Mouse (Mus musculus) gastrocnemius, adult 2 months (tissue): ENCODE results near the gene Optn. TPM values are rescaled to one million over a fixed set of nuclear protein-coding genes. Genes with fewer than 3 reads are reported as not detected.
A peak's percentile ranks its signal among the peaks of the same experiment; 100 is the strongest.

Experiments
- DNase-seq: peaks from one replicate; pipeline ENCODE4 v3.0.0; 2022
- H3K27ac ChIP-seq: fragments of 200-600 bp; 2 replicates; pipeline ENCODE4 v1.8.1; 2022; ENCODE audit warnings: mild to moderate bottlenecking
- H3K4me3 ChIP-seq: fragments of 200-600 bp; 2 replicates; pipeline ENCODE4 v1.8.1; 2022; ENCODE audit warnings: mild to moderate bottlenecking, moderate library complexity
- CTCF ChIP-seq: fragments of 200-600 bp; IDR thresholded peaks from 2 replicates; pipeline ENCODE4 v1.8.1; 2022; ENCODE audit warnings: antibody characterized with exemption, mild to moderate bottlenecking, moderate library complexity
- intact Hi-C: fragments of 180-260 bp; cut with DNase I; formaldehyde crosslinking; loops from one replicate; pipeline ENCODE4 v1.15.1; 2025
- total RNA-seq, 2 experiments: library from RNA; stranded (reverse); gene quantifications; 2 replicates each; pipeline ENCODE4 v1.2.3; 2021

Gene Optn
- total RNA-seq, 2 experiments from 2014 or later: 80.2 to 99.2 TPM

DNA sequence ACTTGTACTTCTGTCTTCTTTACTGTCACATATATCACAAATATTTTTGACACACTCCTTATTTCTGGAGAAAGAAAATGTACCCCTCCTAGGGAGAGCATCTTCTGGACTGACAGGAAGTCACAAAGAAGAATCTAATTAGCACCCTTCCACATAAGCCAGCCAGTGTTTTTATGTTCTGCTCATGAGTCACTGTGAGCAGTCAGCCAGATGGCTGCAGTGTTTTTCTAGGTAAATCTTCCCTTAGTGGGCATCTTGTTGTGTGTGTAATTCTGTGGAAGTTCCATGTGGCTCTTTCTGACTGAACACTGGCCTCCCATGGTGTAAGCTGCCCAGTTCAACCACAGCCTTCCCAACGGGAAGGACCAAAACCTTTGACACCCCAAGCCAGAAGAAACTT lies 44.1 kb downstream of the Optn start:
- intact Hi-C loops: no loop called here
- no peak for TF ChIP-seq CTCF

DNA sequence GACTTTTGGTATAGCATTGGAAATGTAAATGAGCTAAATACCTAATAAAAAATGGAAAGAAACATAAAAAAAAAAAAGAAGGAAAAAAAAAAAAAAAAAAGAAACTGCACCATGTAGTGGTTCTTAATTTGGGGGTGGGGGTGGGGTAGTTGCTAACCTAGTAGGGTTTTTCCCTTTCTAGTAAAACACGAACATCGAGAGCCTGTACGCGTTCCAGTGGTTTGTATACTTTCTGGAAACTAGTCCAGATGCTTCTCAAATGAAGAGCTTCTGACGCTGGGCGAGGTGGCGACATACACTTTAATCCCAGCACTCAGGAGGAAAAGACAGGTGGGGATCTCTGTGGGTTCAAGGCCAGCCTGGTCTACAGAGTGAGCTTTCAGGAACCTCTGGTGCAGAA lies 46.9 kb downstream of the Optn start:
- DNase-seq: no peak
- H3K27ac ChIP-seq: no peak overlapping the region
- H3K4me3 ChIP-seq: no peak overlapping the region
- TF ChIP-seq CTCF: no peak
- intact Hi-C loops: no loop called here

More for the DNA sequence above, 44.1 kb downstream of the Optn start:
- no peak for DNase-seq
- no peak overlapping the region for H3K27ac ChIP-seq
- H3K4me3 ChIP-seq: no peak overlapping the region

DNA sequence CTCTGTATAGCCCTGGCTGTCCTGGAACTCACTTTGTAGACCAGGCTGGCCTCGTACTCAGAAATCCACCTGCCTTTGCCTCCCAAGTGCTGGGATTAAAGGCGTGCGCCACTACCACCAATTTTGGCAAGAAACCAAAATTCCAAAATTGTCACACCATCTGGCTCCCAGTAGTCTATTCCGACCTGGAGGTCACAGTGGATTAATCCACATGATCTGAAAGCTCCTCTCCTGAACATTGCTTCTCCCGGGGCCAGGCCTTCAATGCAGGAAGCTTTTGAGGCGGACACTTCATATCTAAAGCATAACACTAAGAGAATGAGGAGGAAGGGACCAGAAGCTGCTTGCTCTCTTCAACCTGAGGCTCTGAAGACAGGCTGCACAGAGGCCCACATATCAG lies 48.3 kb downstream of the Optn start:
- no peak for TF ChIP-seq CTCF
- H3K27ac ChIP-seq: no peak overlapping the region
- DNase-seq: no peak
- intact Hi-C loops: no loop called here
- H3K4me3 ChIP-seq: no peak overlapping the region

DNA sequence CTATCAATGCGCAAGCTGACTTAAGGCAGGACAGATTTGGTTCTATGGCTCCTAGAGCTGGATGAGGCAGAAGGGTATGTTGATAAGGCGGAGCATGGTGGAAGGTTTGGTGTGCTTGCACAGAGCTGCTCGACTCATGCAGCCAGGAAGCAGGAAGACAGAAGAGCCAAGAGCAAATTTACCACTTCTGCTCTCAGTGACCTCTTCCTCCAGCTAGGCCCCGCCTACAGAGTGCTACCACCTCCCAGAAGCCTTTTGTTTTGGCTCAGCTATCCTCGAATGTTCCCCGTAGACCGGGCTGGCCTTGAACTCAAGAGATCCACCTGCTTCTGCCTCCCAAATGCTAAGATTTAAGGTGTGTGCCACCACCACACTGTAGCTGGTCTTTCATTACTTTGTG lies 49.2 kb downstream of the Optn start:
- no peak for DNase-seq
- intact Hi-C loops: loop anchor here (5.0 kb wide), 1 partner anchor 97 kb away; the partner anchor contains the start of gene Phyh
- no peak for TF ChIP-seq CTCF

DNA sequence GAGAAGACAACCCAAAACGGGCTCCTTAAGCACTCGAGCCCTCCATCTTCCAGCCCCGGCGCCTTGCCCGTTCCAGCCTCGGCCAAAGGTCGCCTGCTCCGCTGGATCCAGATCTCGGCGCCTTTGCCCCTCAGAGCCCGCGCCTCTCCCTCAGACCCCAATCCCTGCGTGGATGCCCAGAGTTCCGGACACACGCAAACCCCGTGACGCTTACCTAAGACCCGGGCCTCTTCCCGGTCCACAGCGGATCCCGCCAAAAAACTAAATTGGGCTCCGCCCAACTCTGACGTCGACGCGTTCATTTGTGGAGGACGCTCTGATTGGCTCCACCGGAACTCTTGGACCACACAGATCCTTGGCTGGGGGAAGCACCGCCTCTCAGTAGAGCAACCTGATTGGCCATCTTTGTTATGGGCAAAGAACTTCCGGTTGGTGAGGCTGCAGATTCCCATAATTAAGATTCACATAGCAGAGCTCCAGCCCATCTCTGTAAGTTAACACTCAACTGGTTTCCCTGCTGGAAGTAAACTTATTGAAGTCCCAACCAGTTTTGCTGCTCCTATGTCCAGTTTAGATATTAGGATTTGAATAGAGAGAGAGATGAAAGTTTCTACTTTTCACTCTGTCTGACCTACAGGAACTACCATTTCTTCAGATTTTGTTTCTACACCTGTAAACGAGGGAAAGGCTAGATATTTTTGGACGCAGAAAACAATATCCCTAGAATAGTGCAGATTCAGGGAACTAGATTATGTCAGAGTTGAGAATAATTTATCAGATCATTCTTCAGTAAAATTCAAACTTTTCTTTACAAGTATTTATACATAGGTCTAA lies 51.1 kb downstream of the Optn start, which contains the start of gene Mcm10:
Mcm10 (minus strand) TSS at position 301 of the 834 bp plus-strand sequence.
- DNase-seq: peak; percentile 94
- no peak for TF ChIP-seq CTCF
- Histone ChIP-seq H3K4me3 (peak within 1 kb of the TSS; percentile 76), H3K27ac (peak within 1 kb of the TSS; percentile 50)
- intact Hi-C loops: loop anchor here (5.0 kb wide), 1 partner anchor 95 kb away; the partner anchor contains the start of gene Phyh

More for the DNA sequence above, 49.2 kb downstream of the Optn start:
- Histone ChIP-seq H3K4me3 (no peak overlapping the region), H3K27ac (no peak overlapping the region)

DNA sequence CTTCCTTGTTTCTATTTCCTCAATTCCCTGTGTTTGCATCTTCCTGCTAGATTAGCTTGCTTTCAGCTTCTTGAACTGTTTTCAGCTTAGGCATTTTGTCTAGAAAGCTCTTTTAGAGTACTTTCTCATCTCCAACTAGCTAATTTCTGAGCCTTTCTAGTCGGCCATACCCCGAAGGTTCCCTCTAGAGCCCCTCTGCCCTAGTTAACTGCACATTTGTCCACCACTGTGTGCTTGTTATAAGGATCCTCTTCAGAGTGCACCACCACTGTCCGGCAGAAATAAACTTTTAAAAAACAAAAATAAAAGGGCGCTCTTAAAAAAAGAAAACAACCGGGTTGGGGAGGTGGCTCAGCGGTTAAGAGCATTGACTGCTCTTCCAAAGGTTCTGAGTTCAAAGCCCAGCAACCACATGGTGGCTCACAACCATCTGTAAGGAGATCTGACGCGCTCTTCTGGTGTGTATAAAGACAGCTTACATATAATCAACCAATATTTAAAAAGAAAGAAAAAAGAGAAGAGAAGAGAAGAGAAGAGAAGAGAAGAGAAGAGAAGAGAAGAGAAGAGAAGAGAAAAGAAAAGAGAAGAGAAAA lies 51.9 kb downstream of the Optn start:
- intact Hi-C loops: loop anchor here (5.0 kb wide), 1 partner anchor 95 kb away; the partner anchor contains the start of gene Phyh
- Histone ChIP-seq H3K4me3 (peak overlapping the region; percentile 76), H3K27ac (no peak overlapping the region)
- TF ChIP-seq CTCF: no peak
- no peak for DNase-seq

DNA sequence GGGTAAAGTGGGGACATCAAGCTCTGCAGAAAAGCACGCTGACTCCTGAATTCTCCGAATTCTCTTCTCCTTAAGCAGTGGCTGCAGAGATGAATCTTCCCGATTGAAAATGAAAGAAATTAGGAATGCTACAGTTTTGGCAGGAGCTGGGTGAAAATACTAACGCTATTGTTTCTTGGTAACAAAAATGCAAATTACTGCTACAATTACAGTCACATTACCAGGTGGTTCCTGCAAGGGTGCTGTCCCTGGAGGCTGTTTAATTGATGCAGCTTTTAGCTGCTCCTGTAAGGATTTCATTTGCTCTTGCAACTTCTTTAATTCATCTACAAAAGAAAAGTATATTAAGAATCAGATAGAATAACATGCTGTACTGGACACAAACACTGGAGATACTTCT lies 56.7 kb downstream of the Optn start:
- Histone ChIP-seq H3K4me3 (no peak overlapping the region), H3K27ac (no peak overlapping the region)
- no peak for TF ChIP-seq CTCF
- DNase-seq: no peak
- intact Hi-C loops: no loop called here

DNA sequence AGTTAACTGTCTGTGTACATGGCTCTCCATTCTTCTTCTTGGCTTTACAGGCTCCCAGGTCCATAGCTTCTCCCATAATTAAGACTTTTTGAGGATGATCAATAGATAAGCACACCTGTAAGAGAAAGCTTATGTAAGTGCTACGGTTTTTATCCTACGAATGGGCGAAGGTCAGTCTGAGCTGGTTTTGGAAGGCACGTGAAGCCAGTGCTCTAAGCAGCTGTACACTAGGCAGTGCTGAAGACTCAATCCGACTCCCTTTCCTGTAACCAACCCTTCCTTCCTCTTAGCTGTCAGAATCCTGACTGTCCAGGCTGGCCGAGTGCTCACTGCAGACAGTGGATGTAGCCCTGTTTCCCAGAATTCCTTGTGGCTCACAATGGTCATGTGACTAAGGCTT lies 62.6 kb downstream of the Optn start:
- no peak for DNase-seq
- intact Hi-C loops: no loop called here
- H3K27ac ChIP-seq: no peak overlapping the region
- TF ChIP-seq CTCF: no peak
- no peak overlapping the region for H3K4me3 ChIP-seq

DNA sequence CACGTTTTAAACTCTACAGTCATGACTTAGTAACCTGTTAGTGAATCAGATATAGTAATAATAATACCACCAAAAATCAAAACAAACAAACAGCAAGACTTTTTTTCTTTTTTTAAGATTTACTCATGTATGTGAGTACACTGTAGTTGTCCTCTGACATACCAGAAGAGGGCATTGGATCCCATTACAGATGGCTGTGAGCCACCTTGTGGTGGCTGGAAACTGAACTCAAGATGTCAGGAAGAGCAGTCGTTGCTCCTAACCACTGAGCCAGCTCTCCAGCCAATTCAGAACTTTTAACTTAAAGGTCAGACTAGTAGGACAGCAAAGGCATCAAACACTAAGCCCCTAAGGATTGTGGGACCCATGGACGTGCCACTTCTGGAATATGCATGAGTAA lies 64.9 kb downstream of the Optn start:
- TF ChIP-seq CTCF: peak; percentile 26
- no peak for DNase-seq
- Histone ChIP-seq H3K27ac (no peak overlapping the region), H3K4me3 (no peak overlapping the region)
- intact Hi-C loops: no loop called here

DNA sequence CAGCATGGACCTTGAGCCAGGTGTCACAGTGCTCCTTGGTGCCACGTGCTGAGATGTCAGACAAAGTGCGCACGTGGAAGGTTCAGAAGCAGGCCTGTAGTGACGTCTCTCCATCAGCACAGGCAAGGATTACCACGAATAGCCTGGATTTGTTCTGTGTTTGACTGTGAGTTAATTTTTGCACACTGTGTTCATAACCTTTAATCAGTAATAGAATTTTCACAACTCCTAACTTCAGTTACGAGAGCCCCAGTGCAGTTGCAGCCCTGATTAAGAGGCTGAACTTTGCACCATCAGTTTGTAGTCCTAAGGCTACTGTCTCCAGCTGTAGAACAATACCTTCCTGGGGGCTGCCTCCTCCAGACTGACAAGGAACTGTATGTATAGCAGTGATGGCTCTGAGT lies 67.4 kb downstream of the Optn start:
- TF ChIP-seq CTCF: no peak
- DNase-seq: no peak
- H3K4me3 ChIP-seq: no peak overlapping the region
- intact Hi-C loops: no loop called here
- H3K27ac ChIP-seq: no peak overlapping the region

DNA sequence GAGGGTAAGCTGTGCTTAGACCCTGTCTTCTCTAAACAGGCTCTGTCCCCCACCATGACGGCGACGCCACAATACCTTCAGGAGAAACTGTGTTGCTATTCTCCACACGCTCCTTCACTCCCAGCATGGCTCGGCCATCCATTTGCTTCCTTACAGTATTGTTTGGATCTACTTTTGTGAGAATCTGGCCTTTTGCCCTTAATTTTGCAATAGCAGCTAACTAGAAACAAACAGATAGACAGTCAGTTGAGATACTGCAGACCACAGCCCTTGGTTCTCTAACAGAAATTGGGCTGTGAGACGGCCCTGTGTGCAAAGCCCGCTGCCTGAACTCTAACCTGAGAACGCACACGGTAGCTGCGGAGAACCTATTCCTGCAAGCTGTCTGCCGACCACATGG lies 68.2 kb downstream of the Optn start:
- TF ChIP-seq CTCF: no peak
- no peak overlapping the region for H3K27ac ChIP-seq
- DNase-seq: no peak
- intact Hi-C loops: no loop called here
- H3K4me3 ChIP-seq: no peak overlapping the region

DNA sequence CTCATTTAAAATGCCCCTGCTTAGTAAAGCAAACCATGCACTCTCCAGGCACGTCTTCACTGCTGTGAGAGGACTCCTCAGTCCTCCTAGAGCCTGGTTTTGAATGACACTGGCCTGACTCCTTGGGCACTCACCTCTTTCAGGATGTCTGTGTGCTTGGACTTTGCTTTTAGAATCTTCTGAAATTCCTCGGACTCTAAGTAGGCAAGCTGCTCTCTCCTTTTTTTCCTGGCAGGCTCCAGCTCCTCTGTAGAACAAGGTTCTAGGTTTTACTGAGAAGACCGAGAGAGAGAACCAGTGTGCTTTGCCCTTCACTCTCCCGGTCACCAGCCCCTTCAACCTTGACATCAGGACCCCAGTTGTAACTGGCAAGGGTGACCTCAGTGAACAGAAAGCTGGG lies 69.4 kb downstream of the Optn start:
- DNase-seq: no peak
- no peak overlapping the region for H3K27ac ChIP-seq
- no peak overlapping the region for H3K4me3 ChIP-seq
- no peak for TF ChIP-seq CTCF
- intact Hi-C loops: no loop called here

DNA sequence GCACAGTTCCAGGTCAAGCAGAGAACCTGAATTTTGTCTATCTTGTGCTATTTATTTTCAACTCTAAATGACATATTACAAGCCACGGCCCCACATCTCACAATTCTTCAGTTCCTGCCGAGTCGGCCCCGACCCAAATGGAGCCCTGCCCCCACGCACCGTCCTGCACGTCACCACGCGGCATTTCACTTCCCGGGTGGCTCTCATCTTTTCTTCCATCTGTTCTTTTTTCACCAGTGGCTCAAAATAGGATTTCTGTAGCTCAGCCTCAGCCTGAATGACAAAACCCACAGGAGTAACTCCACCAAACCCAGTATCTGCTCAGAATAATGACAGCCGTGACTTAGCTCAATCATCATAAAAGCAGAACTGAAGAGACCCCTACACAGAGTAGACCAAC lies 70.3 kb downstream of the Optn start:
- Histone ChIP-seq H3K4me3 (no peak overlapping the region), H3K27ac (no peak overlapping the region)
- intact Hi-C loops: no loop called here
- no peak for DNase-seq
- TF ChIP-seq CTCF: no peak
